Mouse (Mus musculus) right cerebral cortex, postnatal 10 days (tissue): ENCODE data around the gene Faf2.
A peak's percentile ranks its signal among the peaks of the same experiment; 100 is the strongest.

Source experiments
- DNase-seq, 2 experiments: peaks; one replicate each; pipeline ENCODE4 v3.0.0; 2021; ENCODE audit warnings: low spot score in 2 of 2

The Faf2 gene

DNA sequence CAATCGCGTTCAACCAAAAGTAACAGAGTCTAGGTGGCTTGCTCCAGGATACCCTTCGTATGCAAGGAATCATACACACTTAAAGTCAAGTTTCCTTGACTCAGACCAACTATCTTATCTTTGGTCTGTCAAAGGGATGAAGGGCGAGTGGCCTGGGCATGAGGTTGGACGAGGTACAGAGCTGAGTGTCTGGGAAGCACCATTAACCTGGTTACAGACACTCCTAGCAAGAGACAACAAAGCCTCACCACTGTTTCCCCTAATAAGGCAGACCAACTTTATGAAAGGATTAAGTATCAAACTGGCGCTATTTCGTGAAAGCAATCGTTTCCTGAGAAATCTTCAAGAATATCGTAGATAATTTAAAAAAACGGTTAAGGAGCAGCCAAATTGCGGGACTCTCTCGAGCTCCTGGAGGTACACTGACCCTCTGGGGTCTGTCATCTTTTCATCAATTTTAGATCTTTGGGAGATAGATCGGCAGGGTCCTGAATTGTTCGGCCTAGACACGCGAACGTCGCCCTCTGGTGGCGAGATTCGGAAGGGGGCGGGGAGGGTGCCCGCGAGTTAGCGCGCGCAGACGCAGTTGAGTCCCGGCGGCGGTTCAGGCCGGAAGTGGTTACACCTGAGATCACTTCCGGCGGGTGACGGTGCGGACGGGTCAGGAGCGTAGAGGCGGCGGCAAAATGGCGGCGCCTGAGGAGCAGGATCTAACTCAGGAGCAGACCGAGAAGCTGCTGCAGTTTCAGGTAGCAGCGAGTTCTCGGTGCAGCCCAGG is at the start of gene Faf2:
Gene Faf2, plus strand, starts transcription at position 630 of the 778 bp plus-strand sequence.
- DNase-seq: peak; percentile 98 to 99

- DNase-seq: no peak
These were observed 49.0 kb upstream of the Faf2 start for GRCm38 (mm10) chr13:54572621-54573020.

- peak; percentile 87 to 88 for DNase-seq
These were observed 46.6 kb upstream of the Faf2 start, which contains the start of gene Arl10 for GRCm38 (mm10) chr13:54574854-54575481. Gene Arl10, plus strand, starts transcription at chr13:54575015.

- no peak for DNase-seq
These were observed 46.1 kb upstream of the Faf2 start for GRCm38 (mm10) chr13:54575489-54575888.

DNA sequence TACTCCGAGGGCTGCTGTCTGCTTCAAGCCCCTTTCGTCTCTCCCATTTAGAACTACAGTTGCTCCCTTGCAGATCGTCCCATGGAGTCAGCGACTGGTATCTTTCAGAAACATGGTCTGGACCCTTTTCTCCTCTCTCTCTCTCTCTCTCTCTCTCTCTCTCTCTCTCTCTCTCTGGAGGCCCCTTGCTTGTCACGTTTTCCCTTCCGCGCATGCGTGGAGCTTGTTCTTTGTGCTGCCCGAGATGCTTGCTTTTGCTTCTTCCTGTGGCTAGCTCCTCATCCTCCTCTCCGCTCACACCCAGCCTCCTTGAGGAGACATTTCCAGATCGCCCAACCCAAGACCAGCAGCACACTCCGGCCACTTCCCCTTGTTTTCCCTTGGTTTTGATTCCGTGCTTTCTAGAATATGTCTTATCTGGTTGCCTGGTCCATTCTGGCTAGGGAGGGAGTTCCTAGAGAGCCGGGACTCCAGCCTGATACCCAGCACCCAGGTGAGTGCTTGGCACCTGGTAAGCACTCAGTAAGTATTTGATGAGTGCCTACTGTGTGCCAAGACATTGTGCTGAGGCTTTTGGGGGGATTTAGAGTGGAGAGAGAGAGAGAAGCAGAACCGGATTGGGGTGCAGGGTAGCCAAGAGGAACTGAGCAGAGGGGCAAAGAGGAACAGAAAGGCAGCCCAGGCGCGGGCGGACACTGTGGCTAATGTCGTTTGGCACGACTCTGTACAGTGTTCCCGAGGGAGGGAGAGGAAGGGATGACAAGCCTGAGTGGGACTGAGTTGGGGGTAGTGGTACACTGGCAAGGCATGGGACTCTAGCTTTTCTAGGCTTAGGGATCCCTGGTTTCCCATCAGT is 43.7 kb upstream of the Faf2 start:
- DNase-seq: no peak

- DNase-seq: no peak
These were observed 40.2 kb upstream of the Faf2 start for GRCm38 (mm10) chr13:54581385-54581784.

DNA sequence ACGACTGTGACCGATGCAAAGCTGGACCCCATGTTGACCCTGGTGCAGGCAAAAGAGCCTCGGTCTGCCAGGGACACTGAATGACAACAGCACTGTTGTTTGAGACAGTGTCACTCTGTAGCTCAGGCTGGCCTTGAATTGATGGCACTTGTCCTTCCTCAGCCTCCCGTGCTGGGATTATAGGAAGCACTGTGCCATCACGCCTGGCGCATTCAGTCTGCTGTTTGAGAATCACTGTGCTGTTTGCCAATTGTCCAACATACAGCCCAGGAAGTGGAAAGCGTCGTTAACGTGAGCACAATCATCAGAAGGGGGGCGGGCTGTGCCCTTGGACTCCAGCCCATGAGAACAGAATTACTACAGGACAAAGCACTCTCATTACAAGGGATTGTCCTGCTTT is 39.5 kb upstream of the Faf2 start:
- DNase-seq: no peak

- DNase-seq: no peak
These were observed 38.7 kb upstream of the Faf2 start for GRCm38 (mm10) chr13:54582860-54583259.

DNA sequence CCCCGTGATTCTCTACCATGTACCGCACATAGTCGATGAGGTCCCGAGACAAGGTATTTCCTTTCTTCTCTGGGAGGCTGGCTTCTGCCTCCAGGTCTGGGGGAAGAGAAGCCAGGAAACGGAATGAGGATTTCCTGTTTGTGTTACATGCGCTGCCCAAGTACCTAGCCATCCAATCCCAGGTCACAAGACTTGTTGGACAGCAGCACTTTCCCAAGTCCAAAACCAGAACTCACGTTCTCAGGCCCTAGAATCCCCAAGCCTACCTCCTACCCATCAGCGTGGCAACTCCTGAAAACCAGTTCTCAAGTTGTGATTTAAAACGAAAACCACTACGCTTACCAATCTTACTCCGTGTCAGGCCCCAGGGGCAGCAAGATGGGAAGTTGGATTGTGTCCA is 35.8 kb upstream of the Faf2 start:
- no peak for DNase-seq

DNA sequence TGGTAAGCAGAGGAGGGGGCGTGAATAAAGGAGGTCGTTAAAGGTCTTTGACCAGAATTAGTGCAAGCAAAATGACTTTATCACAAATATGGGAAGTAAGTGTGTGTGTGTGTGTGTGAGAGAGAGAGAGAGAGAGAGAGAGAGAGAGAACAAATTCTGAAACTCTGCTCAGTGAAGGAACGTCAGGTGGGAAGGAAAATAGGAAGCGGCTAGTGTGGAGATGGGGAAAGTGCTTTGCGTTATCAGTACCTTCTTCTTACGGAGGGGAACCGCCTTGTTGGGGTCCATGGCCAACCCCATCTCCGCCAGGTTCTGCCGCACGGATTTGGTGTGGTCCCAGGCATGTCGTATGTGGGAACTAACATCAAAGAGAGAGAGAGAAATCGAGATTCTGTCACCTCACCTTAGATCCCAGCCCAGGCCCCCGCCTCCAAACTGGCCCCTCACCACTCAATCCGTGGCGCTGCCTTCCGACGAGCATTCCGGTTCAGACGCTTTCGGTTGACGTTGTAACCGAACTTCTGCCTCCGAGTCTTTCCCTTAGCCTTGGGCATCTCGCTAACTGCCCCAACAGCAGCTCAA is 32.1 kb upstream of the Faf2 start:
- no peak for DNase-seq

DNA sequence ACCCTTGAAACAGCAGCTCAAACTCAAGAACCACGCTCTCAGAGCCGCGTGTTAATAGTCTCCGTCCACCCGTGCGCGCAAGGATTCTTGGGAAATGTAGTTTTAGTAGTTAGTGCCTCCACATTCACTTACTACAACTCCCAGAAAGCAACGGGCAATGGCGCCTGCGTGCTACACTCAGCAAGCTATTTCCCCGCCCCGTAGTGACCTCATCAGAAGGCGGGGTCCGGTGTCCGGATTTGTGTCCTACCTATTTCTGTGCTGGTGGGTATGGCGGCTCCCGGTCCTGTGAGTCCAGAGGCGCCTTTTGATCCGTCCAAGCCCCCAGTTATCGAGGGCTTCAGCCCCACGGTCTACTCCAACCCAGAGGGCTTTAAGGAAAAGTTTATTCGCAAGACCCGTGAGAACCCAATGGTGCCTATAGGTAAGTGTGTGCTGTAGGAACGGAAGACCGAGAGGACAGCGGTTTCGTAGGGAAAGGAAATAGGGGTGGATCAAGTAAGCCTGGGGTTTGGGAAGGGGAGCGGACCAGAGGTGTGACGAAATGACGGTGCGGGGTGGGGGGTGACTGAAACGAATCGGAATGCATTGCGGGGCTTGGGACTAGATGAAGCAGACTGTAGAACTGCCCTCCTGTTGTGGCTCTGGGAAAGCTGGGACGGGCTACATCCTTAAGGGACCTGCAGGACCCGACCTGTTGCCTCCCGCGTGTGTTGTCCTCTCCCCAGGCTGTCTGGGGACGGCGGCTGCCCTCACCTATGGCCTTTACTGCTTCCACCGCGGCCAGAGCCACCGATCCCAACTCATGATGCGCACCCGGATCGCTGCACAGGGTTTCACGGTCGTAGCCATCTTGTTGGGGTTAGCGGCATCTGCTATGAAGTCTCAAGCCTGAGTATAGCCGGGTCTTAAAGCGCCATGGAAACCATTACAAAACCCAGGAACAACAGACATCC is 31.3 kb upstream of the Faf2 start, which contains the start of the genes Nop16 and Higd2a:
Gene Nop16, minus strand, starts transcription at position 95 of the 956 bp plus-strand sequence.
Gene Higd2a, plus strand, starts transcription at position 212 of the 956 bp plus-strand sequence.
- DNase-seq: peak; percentile 98 to 99

DNA sequence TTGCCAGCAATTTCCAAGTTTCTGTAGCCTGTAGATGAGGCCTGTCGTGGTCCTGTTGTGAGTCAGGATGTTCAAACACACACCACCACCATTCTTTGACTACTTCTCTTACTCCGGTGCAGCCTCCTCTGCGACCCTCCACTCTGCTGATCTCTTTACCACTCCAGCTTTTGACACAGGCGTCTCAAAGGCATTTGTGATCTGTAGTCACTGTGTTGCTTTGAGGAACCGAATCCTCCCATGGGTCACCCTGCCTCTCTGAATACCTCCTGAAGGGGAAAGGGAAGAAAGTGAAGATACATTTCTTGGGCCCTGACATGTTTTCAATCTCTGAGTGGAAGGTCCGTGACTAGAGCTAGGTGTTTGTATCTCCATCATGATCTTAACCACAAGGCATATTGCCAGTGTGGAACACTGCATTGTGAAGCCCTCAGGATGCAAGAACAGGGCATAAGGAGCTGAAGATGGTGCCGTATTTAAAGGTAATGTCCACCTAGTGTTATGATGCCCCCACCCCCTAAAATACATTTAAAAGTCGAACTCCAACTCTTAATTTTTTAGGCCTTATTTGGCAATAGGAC is 29.7 kb upstream of the Faf2 start:
- no peak for DNase-seq

GRCm38 (mm10) chr13:54593617-54594016 is 28.0 kb upstream of the Faf2 start:
- DNase-seq: peak in 1 of 2 experiments; percentile 62

- no peak for DNase-seq
These were observed 25.4 kb upstream of the Faf2 start for GRCm38 (mm10) chr13:54596107-54596690.

DNA sequence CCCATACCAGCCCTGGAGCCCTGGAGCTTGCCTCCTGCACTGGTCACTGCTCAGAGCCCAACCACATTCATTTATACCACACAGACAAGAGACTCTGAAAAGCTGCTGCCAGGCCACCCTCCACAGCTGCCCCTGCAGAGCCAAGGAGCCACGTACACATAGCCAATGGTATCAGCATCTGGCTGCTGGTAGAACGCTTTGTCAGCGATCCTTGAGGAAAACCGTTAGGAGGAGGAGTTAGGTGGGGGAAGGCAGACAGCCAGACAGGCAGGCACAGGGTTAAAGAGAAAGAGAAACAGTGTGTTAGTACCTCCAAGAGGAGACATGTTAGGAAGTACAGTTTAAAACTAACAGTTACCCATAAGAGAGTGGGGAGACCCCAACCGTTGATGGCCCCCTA is 24.7 kb upstream of the Faf2 start:
- no peak for DNase-seq

DNA sequence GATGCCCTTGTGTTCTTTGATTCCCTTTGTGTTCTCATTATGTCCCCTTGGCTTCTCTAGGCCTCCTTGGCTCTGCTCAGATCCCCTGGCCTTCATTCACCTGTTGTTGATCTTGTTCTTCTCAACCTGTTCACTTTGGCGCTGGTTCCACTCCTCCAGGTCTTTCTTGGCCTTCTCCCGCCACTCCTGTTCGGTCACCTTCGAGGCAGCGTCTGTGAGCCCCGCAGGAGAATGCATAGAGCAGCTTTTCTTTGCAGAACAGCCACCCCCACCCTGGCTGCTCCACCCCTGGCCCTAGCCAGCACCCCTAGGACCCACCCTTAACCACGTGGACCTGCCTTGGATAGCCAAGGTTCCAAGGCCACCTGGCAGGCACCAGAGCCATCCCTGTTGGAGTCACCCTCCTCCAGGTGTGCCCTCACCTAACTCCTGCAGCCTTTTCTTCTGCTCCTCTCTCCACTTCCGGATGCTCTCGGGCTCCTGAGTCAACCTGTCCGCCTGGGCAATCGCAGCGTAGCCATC is 22.9 kb upstream of the Faf2 start:
- no peak for DNase-seq

- DNase-seq: no peak
These were observed 18.9 kb upstream of the Faf2 start for GRCm38 (mm10) chr13:54602639-54603111.

GRCm38 (mm10) chr13:54603501-54603900 is 18.1 kb upstream of the Faf2 start:
- DNase-seq: no peak

GRCm38 (mm10) chr13:54604221-54604620 is 17.4 kb upstream of the Faf2 start:
- no peak for DNase-seq
